Mouse (Mus musculus): ENCODE measurements around the gene Ramp1.
A peak's percentile ranks its signal among the peaks of the same experiment; 100 is the strongest.

Ramp1 gene

GRCm38 (mm10) chr1:91239112-91239511, 59.5 kb downstream of the Ramp1 start:
- DNase-seq (ENCODE audit: low spot score in 2 of 2) = no peak

GRCm38 (mm10) chr1:91239800-91240199, 60.2 kb downstream of the Ramp1 start:
- DNase-seq (ENCODE audit: low spot score in 2 of 2) = no peak

DNA sequence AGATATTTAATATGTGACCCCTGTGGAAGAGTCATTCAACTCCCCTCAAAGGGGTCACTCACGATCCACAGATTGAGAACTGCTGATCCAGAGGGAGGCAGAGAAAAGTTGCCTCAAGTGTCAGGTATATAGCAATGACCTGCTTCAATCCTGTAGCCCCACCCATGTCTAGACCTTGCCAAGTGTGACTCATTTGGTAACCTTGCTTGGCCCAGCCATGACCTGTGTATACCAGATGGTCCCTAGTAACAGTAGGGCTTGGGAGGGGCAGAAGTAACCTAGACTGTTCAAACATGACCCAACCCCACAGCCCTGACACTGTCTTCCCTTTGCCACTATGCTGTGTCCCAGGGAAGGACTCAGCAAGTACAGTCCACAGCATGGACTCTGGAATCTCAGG, 61.1 kb downstream of the Ramp1 start:
- DNase-seq (ENCODE audit: low spot score in 2 of 2) = no peak

DNA sequence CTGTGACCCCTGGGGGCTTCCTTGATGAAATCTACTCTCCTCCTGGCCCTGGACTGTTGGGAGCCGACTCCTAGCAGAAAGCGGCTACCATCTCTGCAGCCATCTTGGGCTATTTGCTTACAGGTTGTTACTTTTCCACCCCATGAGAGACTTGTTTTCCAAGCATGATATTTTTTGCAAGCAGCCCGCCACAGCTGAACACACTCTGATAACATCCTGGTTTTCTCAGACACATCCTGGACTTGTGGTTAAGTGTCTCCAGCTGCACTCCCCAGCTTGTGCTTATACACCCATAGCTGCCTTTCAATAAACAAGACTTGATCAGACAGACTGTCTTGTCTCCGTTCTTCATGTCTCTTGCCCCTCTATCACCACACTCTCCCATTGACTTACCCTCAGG, 61.6 kb downstream of the Ramp1 start:
- DNase-seq (ENCODE audit: low spot score in 2 of 2) = no peak

DNA sequence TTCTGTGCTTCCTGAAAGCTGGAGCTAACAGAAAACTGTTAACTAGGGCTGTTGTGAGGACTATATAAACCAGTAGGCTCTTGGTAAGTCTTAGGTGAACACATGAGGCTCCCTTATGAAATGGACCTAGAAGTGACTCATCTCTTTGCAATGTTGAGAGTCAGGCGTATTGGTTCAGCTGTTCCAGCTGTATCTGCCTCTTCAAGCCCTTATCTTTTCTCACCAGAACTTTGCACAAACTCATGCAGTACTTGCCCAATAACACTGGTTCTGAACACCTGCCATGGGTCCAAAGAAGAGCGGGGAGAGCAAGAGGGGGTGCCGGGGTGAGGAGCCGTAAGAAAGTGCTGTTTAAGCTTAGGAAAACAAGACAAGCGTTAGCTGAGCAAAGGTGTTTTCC, 68.6 kb downstream of the Ramp1 start:
- DNase-seq (ENCODE audit: low spot score in 2 of 2) = no peak

DNA sequence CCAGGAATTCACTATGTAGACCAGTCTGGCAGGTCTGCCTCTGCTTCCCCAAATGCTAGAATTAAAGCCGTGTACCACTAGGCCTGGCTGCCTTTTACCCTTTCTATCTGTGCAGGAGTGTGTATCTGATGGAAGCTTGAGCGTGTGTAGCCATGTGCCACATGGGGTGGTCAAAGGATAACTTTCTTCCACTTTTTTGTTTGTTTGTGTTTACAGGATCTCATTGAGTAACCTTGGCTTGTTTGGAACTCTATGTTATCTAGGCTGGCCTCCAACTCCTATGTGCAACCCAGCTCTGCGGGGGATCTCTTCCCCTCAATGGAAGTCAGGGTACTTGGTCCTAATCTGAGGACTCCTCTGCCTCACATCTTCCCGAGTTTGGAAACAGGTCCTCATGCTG, 69.3 kb downstream of the Ramp1 start:
- DNase-seq (ENCODE audit: low spot score in 2 of 2) = no peak

DNA sequence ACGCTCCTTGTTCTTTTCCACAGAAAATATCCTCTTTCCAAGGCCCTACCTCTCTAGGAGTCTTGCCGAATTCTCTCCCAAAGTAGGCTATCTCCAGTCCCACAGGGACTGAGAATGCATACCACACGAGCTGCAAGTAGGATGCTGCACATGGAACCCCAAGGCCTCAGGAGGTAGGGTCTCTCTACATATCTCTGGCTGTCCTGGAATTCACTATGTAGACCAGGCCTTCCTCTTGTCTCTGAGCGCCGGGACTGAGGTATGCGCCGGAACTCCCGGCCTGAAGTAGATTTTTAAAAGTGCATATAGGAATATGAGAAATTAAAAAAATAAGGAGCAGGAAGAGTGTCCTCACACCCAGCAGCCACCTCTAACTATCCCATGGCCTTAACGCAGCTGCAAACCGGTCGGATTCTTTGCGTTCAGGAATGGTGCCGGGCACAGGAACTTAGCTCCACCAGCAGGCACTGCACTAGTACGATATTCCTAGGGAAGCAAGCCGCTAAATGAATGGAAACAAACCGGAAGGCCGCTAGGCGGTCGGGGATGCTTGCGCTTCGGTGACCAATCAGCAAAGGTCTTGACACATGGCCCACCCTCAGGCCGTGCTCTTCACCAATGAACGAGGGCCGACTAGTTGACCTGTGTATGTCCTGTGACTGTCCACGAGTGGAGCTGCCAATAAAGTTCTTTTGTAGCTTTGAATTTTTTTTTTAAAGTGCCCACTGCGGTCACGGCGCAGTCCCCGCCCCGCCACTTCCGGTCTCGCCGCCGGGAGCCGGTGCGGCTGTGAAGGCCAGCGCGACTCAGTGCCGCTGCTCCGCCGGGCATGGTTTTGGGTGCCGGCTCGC, 70.2 kb downstream of the Ramp1 start, which contains the start of gene Ube2f:
Gene Ube2f, plus strand, starts transcription at position 741 of the 851 bp plus-strand sequence.
- peak; percentile 87 to 91 for DNase-seq (ENCODE audit: low spot score in 2 of 2)

DNA sequence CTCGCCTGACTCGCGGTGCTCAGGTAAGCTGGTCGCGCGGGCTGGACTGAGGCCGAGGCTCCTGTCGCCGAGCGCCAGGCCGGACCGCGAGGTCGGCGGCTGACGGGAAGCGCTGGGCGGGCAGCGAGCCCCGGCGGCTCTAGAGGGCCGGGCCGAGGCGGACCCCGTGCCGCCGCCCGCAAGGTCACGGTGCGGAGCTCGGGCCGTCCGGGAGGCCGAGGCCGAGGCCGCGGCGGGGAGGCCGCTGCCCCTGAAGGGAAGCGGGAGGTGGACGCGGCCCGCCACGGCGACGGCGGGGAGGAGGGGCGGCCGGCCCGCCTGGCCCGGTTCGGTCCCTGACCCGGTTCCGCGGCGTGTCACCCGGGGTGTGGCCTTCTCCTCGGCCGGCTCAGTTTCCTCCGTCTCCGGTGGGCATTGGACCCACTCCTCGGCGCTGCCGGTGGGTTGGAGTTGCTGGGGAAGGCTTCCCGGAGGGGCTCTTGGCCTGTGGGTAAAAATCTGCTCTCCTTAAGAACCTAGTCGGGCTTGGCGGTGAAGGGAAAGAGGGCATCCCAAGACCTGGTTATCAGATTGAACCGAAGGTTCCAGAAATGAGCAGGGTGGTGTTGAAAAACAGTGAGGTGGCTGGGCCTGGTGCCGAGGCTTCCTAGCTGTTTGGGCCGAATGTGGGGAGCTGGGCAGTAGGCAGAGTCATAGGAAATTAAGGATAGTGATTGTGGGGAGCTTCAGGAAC, 71.0 kb downstream of the Ramp1 start:
- DNase-seq (ENCODE audit: low spot score in 2 of 2) = peak in 1 of 2 experiments; percentile 26

DNA sequence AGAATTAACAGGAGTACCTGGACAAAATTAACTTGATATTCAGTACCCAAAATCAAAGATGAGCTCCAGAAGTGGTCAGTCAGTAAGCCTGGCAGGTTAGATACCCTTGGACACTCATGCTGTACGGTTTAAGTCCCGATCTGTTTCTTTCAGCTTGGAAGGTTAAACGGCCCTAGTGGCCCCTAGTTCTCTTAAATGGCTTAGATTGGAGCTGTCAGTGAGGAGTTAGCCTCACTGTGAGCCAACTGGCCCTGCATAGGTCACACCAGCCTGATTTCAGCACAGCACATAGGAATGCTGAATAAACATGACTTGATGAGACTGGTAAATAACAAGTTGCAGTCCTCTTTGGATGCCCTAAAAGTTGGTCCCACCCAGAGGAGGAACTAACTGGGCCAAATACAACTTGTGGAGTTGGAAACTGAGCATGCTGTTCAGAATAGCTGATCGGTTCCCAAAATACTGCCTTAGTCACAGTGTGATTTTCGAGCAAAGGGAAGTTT, 71.6 kb downstream of the Ramp1 start:
- no peak for DNase-seq (ENCODE audit: low spot score in 2 of 2)

- DNase-seq (ENCODE audit: low spot score in 2 of 2) = no peak
Measured at GRCm38 (mm10) chr1:91251927-91252326, 72.3 kb downstream of the Ramp1 start.

- DNase-seq (ENCODE audit: low spot score in 2 of 2) = no peak
Measured at GRCm38 (mm10) chr1:91257918-91258317, 78.3 kb downstream of the Ramp1 start.

GRCm38 (mm10) chr1:91259794-91260193, 80.2 kb downstream of the Ramp1 start:
- DNase-seq (ENCODE audit: low spot score in 2 of 2) = no peak

DNA sequence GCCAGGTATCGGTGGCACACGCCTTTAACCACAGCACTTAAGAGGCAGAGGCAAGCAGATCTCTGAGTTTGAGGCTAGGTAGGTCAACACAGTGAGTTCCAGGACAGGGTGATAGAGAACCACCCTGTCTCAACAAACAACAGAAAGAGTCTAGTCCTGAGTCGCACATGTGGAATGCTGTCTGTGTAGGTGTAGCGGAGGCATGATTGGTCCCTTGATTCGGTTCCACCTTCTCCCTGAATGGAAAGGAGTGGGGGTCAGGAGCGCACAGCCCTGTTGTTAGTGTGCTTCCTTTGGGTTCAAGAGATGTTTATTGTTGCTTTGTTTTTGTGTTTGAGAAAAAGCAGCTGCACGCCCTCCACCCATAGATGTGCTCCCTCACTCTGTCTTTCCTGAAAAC, 82.9 kb downstream of the Ramp1 start:
- no peak for DNase-seq (ENCODE audit: low spot score in 2 of 2)

DNA sequence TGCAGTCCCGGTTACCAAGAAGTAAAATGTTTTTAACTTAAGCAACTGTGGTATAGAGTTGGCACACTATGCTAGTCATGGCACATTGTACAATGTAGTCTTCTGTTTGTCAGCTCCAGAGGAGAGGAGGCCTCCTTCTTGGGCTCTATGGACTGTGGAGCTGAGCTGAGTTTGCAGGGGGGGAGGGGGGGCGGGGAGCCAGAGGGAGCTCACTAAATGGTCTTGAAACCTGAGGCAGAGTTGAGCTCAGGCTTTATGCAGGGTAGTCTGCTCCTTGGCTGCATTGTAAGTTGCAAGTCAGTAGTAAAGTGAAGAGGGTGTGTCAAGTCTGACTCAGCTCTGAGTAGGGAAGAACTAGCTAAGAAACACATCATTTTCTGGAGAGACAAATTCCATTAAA, 92.6 kb downstream of the Ramp1 start:
- DNase-seq (ENCODE audit: low spot score in 2 of 2) = no peak
